Mouse (Mus musculus) mature B cell (primary cell): Measurements from ENCODE around the gene Chl1.

ENCODE experiments used
- in situ Hi-C: fragments of 300-500 bp; cut with MboI; formaldehyde crosslinking; loops from 2 replicates; pipeline ENCODE4 v1.14.3; 2019

The Chl1 gene

DNA sequence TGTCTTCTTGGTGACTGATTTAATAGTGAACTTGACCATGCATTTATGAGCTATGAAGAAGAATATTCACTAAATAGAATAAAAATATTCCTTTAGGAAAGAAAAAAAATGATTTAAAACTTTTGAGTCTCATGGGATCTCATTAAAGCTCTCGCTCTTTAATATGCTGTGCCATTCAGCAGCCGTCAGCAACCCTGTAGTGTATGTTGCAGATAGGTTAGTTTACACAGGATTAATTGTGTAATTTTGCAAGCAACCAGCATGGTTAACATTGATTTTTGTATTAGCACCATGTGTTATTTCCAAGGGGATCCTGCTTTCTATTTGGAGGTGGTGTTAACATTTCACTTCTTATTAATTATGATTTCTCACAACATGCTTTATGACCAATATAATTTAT, 32.2 kb downstream of the Chl1 start:
- in situ Hi-C loops: no loop called here

DNA sequence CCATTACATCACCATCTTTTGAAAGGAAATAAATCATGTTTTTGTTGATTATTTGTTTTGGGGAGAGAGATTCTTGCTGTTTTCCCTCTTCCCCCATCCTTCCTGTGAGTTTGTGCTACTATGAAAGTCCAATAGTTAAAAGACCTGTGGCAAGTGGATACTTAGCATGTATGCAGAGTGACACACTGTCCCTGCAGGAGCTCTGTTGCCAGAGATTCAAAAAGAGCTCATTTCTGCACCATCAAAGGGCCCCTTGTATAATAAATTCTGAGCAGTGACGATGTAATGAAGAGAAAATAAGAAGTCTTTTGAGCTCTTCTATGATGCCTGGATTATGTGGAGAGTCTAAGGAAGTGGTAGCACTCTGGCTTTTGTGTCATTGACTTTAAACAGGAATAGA, 33.4 kb downstream of the Chl1 start:
- in situ Hi-C loops: no loop called here

DNA sequence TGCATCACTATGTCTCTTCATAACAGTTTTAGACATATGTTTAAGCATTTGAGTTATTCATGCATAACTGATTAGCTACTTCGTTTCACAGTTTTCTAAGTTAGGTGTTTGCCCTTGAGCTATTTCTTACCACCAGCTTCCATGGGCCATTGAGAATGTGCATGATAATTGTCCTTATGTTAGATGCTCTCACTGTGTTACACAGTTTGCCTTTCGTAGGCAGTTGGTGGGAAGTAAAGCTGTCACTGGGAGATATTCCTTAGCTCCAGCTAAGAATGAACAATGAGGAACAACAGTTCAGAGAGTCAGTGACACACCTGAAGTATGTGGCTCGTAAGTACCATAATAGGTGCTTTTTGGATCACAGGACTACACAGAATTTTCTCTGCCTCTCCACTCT, 35.9 kb downstream of the Chl1 start:
- in situ Hi-C loops: no loop called here

DNA sequence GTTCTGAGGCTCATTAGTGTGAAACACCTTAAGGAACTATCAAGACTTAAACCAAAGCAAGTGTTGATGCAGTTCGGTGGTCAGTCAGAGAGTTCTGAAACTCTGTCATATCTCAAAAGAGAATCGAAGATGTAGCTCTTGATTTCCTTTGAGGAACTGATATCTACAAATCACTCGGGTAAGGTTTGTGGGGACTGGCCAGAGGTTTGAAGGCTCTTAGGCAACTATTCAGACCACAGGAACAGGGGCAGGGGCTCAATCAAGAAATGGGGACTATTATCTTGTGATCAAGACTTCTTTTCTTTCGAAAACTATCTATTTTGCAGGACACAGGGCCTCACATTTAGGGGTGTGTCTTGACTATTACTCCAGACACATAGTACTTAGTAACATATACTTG, 39.5 kb downstream of the Chl1 start:
- in situ Hi-C loops: no loop called here

DNA sequence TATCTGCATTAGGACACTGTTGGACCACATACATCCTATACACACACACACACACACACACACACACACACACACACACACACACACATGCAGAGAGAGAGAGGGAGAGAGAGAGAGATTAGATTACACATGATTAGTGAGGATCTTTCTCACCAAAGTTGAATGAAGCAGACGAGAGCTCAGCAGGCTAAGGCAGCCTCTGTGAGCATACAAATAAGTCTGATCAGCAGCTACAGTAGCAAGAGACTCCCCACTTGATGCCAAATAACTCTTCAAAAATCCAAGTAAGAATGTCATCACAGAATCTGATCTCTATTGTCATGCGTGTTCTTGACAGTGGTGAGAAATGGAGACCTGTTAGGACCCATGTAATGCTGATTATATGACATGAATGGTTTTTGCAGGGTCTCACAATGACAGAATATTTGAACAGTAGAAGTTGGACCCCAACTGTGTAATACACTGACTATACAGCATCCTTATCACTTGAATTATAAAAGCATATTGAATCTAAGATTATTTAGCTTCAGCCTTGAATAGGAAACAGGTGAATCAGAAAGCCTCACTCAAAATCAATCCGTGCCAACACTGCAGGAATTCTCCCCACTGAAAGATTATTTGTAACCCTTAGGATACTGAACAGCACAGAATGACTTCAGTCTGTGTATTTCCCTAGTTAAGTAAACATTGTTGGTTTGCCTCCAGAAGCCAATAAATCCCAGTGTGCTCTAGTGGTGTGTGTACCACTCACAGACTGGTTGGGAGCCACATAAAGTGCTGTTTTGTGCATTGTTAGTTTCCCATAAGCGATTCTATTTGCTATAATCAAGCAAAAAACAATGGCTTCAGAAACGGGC, 47.9 kb downstream of the Chl1 start:
- in situ Hi-C loops: no loop called here

DNA sequence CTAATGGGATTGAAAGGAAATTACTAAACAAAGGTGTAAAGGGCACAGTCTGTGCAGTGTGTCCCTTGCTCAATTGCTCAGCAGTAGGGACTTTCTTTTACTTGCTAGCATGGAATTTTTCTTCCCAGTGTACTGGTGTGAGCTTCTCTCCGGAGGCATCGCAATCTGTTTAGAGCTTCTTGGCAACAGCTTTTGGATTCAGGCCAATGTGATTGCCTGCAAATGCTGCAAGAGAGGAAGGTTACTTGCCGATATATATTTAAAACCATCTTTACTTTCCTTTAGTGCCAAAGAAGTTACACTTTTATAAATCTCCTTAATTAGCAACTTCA, 48.5 kb downstream of the Chl1 start:
- in situ Hi-C loops: no loop called here

DNA sequence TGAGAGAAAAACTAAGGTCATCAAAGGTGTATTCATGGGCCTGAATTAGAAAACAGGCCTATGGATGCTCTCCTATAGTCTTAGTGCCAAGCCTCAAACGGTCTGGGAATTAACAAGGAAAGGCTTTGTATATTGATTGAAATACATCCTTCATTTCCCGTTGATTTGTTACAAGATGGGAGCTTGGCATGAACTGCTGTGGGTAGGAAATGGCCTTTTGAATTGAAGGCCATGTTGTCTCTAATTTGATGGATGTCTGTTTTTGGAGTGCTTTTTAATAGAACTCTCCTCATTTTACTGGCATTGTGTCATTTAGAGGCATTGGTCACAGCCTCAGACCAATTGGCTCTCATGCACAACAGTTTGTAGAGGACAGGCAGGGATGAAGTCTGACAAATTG, 49.0 kb downstream of the Chl1 start:
- in situ Hi-C loops: no loop called here

DNA sequence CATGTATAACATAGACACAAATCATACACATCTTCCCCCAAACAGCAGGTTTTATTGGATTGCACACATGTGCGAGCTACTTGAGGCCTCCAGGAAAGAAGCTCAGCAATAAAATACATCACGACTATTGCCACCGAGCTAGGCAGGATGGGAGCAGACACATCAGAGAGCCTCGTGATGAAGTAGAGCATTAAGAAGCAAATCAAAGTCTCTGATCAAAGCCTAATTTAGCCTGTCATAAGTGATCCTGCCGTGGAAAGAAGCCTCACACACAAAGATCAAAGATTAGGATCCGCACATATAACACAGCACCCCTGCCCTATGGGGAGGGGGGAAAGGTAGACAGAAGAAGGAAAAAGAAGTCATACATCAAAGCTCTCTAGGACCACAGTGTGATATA, 54.4 kb downstream of the Chl1 start:
- in situ Hi-C loops: no loop called here

DNA sequence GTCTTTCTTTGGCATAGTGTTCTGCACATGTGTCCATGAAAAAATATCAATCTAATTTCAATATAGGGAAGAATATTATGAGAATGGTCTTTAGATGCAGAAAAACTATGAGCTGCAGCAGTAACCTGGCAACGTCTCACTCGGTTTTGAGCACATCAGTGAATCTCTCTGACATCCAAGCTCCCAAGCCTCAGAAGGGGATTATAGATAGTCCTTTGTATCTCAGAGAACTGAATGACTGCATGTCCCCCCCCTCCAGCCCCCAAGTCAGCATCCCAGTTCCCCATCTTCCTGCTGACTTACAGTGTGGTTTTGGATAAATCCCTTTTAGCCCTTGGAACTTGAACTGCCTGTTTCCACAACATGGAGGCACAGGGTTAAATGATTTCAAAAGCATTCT, 56.9 kb downstream of the Chl1 start:
- in situ Hi-C loops: no loop called here

DNA sequence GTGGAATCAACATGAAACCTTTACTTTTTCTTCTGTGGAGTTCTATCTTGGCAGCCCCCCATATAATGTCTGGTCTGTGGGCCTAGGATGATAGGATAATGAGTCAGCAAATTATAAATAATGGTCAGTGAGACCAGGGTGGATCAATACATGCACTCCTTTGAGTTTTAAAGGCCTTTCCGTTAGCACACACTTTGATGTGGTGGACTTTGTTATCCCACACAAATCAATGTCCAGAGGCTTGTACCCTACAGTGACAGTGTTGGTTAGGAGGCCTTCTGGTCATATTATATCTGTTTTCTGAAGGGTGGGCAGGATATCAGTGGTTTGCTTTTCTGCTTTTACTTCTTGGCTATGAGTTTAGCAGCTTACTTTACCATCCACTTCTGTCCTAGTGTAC, 62.3 kb downstream of the Chl1 start:
- in situ Hi-C loops: no loop called here

DNA sequence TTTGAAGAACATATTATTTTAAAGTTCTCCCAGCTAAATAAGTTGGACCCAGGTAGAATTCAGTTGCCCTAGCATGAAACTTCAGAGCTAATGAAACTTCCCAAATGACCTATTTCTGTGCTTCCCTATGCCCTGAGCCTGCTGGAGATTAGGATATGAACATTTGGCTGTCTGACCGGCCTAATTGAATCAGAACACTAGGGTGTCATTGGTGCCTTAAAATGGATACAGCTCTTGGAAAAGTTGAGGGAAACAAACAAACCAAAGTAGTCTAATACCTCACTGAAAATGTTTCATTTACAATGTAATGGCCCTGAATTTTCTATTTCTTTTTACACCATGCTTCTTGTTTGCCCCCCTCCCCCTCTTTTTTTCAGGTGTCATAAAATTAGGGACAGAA, 73.8 kb downstream of the Chl1 start:
- in situ Hi-C loops: no loop called here

DNA sequence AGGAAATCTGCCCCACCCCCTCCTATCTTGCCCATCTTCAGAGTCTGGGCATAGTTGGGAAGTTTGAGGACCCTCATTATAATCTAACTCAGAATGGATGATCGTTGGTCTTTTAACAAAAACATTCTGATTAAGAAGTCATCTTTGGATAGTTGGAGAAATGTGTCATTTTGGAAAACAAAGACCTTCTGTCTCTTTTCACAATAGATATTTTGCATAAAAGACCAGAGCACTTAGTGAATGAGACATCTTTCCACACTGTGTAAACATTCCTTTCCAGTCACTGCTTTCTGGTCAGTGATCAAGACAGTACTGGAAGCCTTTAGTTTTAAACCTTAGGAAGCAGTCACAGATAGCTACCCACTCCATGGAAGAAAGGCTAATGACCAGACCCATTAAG, 75.3 kb downstream of the Chl1 start:
- in situ Hi-C loops: no loop called here

DNA sequence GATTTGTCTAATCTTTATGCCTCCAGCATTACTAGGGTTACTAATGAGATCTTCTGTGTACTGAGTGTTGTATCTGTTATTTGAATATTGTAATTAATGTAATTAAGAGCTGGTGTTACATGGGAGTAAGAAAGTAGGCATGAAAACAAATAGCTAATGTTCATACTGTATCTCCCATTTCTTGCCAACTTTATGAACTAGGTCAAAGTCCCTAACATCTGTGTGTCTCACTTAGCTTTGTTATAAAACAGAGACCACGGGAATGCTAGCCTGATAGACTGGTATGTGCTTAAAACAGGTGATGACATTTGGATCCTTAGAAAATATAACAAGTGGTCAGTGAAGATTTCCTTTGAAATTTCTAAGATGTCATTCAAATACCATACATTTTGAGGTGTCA, 75.7 kb downstream of the Chl1 start:
- in situ Hi-C loops: no loop called here

DNA sequence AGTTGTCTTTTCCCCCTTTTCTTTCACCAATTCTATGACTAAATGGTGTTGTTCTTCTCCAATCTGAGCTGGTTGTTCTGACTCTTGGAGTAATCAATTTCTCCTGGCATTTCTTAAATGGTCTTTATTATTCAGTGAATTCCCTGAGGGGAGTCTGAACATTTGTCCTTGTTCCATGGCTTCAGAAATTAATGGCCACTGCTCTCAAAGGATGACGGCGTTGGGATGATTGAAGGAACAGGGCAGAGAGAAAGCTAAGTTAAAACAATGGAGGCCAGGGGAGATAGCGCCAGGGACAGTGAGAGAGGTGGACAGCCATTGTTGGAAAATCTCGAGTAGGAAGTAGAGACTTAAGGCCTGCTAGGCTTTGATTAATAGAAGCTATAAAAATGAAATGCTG, 91.7 kb downstream of the Chl1 start:
- in situ Hi-C loops: no loop called here

DNA sequence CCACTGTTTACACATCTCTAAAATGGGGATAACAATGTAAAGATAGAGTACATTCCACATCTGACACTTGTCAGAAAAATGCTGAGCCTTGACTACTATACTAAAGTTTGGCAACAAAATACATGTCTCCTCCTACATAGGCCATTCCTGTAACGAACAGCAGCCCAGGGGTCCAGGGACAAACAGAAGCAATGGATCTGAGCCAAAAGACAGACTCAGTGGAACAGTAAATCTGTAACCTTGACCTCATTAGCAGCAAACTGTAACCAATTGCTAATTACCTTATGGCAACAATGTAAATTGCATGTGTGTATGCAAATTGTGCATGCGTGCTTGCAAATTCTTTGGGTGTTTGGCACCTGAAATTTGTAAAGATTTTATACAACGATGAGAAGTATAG, 100.3 kb downstream of the Chl1 start:
- in situ Hi-C loops: no loop called here

DNA sequence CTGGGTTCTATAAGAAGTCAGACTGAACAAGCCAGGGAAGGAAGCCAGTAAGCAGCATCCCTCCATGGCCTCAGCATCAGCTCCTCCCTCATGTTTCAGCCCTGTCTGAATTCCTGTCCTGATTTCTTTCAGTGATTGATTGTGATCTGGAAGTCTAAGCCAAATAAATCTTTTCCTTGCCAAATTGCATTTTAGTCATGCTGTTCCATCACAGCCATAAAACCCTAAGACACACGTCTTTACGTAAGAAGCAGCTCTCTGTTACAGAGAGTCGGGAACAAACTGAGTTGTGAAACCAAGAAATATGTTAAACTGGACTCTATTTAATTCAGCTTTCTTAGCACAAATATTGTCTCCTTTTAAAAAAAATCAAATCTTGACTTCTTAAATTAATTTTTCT, 102.2 kb downstream of the Chl1 start:
- in situ Hi-C loops: no loop called here

DNA sequence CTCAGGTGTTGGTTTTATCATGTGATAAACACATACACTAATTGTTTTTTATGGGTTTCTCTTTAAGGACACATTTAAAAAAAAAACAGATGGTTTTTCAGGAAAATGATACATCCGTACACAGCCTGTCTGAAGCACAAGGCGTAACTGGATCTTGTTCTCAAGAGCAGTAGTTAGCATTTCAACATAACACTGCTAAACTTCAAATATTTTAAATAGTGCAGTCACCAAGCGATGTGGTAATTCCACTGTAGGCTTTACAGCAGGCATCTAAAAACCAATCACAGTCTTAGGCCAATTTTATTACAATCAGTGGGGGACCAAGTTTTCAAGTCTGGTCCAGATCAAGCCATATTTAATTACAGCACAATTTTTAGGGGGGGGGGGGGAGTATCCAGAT, 103.3 kb downstream of the Chl1 start:
- in situ Hi-C loops: no loop called here

DNA sequence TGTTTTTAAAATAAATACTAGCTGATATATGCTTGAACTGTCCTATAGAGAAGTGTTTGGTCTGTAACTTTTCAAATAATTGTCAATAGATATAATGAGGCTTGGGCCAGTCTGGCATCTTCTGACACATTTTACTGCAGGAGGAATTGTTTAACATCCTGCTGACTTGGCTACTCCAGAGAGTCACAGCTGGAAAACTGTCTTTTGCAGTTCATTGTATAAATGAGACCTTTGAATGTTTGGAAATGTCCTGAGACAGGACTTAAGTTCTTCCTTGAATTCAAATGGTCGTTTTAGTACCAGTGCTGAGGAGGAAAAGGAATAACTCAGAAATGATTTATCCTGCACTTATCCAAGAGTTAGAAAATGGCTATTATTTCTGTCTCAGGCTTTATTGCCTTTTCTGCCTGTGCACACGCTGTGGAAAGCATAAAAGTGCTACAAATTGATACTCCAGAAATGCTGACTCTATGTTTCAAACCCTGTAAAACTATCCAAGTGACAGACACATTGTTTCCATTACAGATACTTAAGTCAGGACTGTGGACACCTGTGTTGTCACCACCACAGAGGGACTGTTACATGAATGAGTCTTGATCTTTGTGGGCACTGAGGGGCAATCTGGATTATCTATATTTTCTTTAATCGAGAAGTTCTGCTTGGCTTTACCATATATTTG, 105.7 kb downstream of the Chl1 start:
- in situ Hi-C loops: no loop called here

DNA sequence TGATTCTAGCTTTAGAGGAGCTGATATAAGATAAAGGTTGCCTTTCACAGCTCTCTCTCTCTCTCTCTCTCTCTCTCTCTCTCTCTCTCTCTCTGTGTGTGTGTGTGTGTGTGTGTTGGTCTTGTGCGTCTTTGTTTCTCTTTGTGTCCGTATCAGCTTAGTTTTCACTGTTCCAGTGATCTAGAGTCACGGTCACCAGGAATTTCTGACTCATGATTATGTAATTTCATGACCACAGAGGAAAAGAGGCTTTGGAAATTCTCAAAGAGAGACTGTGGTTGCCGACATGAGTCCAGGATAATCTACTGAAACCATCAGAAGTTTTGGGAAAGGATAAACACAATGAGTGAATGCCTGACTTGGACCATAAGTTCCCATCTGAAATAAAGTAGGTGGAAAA, 110.5 kb downstream of the Chl1 start:
- in situ Hi-C loops: no loop called here

DNA sequence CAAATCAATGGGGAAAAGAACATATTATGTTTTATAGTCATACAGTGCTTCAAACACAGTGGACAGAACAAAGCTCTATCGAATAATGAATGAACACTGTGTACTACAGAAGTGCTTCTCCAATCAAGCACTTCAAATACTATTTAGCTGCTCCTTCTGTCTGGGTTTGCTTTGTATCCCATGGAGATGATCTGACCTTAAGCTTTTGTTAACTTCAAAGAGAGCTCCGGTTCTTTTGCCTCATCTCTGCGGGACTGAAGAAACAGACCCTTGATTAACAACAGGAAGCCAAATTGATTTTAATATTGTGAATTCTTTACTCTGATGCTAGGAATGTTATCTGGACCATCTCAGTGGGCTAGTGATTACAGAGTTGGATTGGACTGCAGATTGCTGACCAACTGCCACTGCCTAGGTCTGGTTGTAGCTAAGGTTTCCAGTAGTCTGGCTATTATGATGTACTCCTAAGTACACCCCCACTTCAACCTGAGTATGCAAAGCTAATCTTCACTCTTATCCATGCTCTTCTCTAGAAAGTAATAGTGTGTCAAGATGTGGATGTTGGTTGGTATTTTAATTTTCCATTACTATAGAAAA, 111.8 kb downstream of the Chl1 start:
- in situ Hi-C loops: no loop called here

DNA sequence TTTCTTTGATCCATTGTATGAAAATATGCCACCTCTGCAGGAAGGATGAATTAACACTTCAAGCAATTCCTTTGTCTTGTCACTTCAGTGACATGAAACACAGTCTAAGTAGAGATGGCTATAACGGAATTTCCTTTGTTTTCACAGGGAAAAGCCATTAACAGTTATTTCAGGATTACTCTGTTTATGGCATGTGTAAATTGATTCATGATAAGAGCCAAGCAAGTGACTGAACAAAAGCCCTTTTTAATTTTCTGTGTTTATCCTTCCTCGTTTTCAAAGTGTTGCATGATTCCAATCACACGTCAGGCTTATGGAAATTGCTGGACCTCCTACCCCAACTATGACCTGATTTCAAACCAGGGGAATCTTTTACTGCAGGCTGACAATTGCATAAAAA, 122.5 kb downstream of the Chl1 start:
- in situ Hi-C loops: no loop called here

DNA sequence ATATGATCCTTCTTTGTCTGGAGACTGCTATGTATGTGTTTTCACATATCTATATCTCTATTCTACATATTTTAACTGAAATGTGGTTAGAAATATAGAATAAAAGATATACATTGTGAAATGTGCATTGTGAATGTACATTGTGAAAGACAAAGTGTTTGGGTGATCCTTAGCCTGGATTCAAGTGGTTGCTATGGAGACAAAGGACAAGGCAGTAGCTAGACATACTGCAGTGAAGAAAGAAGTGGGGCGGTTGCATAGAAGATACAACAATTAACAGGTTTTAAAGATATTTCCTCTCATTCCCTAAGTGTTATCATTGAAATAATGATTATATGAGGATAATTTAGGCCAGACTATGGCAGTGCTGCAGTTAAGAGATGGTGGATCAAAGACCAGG, 146.4 kb downstream of the Chl1 start:
- in situ Hi-C loops: no loop called here

DNA sequence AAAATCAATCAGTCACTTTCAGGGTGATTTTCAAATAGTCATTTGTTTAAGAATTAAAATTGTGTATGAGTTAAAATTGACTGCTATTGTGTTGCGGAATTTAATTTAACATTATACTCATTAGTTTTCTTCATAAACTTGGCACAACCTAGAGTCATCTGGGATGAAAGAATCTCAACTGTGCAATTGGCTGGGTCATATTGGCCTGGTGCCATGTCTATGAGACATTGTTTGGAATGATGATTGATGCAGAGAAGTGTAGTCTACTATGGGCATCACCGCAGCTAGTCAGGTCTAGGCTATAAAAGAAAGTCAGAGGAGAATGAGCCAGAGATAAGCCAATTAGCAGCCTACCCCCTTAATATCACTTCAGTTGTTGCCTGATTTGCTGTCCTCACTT, 148.8 kb downstream of the Chl1 start:
- in situ Hi-C loops: no loop called here

DNA sequence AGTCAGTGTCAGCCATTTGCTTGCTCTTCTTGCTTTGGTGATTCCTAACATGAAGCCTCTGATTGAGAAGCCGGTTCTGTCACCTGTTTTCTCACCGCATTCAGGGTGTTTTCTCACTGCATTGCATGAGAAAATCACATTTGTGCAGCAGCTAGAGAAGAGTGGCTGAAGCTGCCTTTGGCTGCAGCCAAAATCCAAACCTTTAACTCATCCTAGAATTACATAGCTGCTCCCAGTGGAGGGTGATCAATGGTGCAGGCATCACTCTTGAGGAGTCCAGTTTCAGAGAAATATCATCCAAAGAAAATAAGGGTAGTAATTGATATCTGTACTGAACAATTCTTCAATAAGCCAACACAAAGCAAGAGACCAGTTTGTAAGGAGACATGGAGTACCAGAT, 154.8 kb downstream of the Chl1 start:
- in situ Hi-C loops: no loop called here
